Mouse (Mus musculus): ENCODE data around the gene Trim33.

DNA sequence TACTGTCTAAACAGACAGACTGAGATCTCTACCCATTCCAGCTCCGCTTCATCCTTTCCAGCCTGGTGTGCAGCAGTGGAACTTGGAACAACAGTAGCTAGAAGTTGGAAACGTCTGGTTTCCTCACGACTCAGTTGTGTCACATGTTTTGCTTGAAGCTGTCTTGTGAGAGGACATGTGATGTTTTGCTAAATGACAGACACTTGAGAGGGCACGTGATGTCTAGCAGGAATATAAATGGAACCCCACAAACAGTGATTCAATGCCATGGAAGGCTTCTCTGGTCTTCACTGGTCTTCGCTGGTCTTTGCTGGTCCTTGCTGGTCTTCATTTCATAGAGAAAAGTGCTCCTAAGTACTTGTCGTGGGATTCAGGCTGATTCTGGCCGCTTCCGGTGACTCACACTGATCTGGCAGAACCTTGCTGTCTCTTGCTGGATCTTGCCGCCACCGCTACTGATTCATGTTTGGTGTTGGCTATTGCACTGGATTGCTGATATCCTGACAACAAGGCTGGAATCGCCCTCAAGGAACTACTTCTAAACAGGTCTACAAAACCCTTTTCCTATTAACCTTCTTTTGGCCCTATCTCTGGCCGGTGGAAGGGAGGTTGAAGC, 16.2 kb upstream of the Trim33 start:
- no peak for TF ChIP-seq TAL1 (IDR thresholded peaks at IDR 0.05; ENCODE audit: low read length)
- TF ChIP-seq GATA1 (IDR thresholded peaks at IDR 0.05; ENCODE audit: low read length), result no peak

Measured in erythroblast, embryonic 14.5 days (primary cell).